Mouse (Mus musculus) limb, embryonic 15.5 days (tissue): ENCODE results near the gene Kmt5c. TPM values are rescaled to one million over a fixed set of nuclear protein-coding genes. Genes with fewer than 3 reads are reported as not detected.

Source experiments
- ATAC-seq: fragments of 200-750 bp; cut with Nextera tagmentation; 2 replicates; pipeline ENCODE4 v1.8.0; 2017; ENCODE audit warnings: low read depth, moderate TSS enrichment; ENCODE audit not compliant: insufficient number of reproducible peaks, low FRiP score, low TSS enrichment
- H3K27ac ChIP-seq: fragments of 300-500 bp; sonication (generic); 2 replicates; pipeline ENCODE4 v1.5.1; 2015; ENCODE audit warnings: moderate library complexity, mild to moderate bottlenecking, inconsistent platforms
- H3K27me3 ChIP-seq: fragments of 300-500 bp; sonication (generic); 2 replicates; pipeline ENCODE4 v1.6.1; 2015; ENCODE audit warnings: inconsistent platforms
- H3K36me3 ChIP-seq: fragments of 300-500 bp; sonication (generic); 2 replicates; pipeline ENCODE4 v1.6.1; 2015; ENCODE audit warnings: inconsistent platforms
- H3K4me1 ChIP-seq: fragments of 300-500 bp; sonication (generic); 2 replicates; pipeline ENCODE4 v1.6.1; 2015; ENCODE audit warnings: inconsistent platforms
- H3K4me2 ChIP-seq: fragments of 300-500 bp; sonication (generic); 2 replicates; pipeline ENCODE4 v1.6.1; 2015; ENCODE audit warnings: mild to moderate bottlenecking, inconsistent platforms
- H3K4me3 ChIP-seq: fragments of 300-500 bp; sonication (generic); 2 replicates; pipeline ENCODE4 v1.5.1; 2015; ENCODE audit warnings: mild to moderate bottlenecking, inconsistent platforms
- H3K9ac ChIP-seq: fragments of 300-500 bp; sonication (generic); 2 replicates; pipeline ENCODE4 v1.6.1; 2015; ENCODE audit warnings: inconsistent platforms
- H3K9me3 ChIP-seq: fragments of 300-500 bp; sonication (generic); 2 replicates; pipeline ENCODE4 v1.6.1; 2016; ENCODE audit warnings: inconsistent platforms
- WGBS: fragments of 180-500 bp; shearing (Covaris S2); methylation state at CpG from one replicate; pipeline ENCODE4 v1.1.7; 2015; 5-methylcytosine and 5-hydroxymethylcytosine counted together
- polyA plus RNA-seq: library from polyadenylated mRNA; unstranded; fragments of >200 nt; fragmentation: Nextera tagmentation; extraction: Ambion mirVana; gene quantifications from 2 replicates; pipeline ENCODE4 v1.2.1, GENCODE M21; 2015

Gene Kmt5c
- polyA plus RNA-seq, 1 experiment from 2014 or later, result 50.0 TPM

- 92% methylated on average over 3 of the region's 3 CpGs for WGBS
- Histone ChIP-seq H3K9me3 (no peaks in the 10 kb centered on the region), H3K4me3 (peak overlapping the region; percentile 76; the same call in 1 of the 2 replicates), H3K9ac (no peak overlapping the region), H3K27ac (no peak overlapping the region), H3K36me3 (peaks cover 37% of the 10 kb centered on the region), H3K4me1 (peaks cover 14% of the 10 kb centered on the region), H3K27me3 (no peaks in the 10 kb centered on the region), H3K4me2 (peak overlapping the region; percentile 60)
- ATAC-seq, result no peak
Observed at GRCm38 (mm10) chr7:4794631-4795168, 54.8 kb downstream of the Kmt5c start.

- Histone ChIP-seq H3K27ac (no peak overlapping the region), H3K9ac (no peak overlapping the region), H3K36me3 (peaks cover 37% of the 10 kb centered on the region), H3K4me1 (peaks cover 12% of the 10 kb centered on the region; the same call in 1 of the 2 replicates), H3K27me3 (no peaks in the 10 kb centered on the region), H3K9me3 (no peaks in the 10 kb centered on the region), H3K4me3 (no peak overlapping the region), H3K4me2 (no peak overlapping the region)
- WGBS, result 70% methylated on average over 7 of the region's 7 CpGs
- ATAC-seq, result no peak
Observed at GRCm38 (mm10) chr7:4795767-4796433, 56.0 kb downstream of the Kmt5c start.

Other genes with a start within 250 kb of the Kmt5c start
- gene Ppp1r12c, start 238.4 kb upstream of the Kmt5c start, polyA plus RNA-seq, result 35.9 and 46.8 TPM in 2 replicates
- gene Tnnt1, start 223.7 kb upstream of the Kmt5c start, polyA plus RNA-seq, result 229 and 541 TPM in 2 replicates
- gene Tnni3, start 215.9 kb upstream of the Kmt5c start, polyA plus RNA-seq, result 4.7 and 5.2 TPM in 2 replicates
- 1.8 and 3.0 TPM in 2 replicates for gene Dnaaf3, start 207.7 kb upstream of the Kmt5c start, polyA plus RNA-seq
- gene Syt5, start 192.6 kb upstream of the Kmt5c start, polyA plus RNA-seq, result 3.8 and 4.7 TPM in 2 replicates
- gene Ptprh, start 136.1 kb upstream of the Kmt5c start, polyA plus RNA-seq, result not detected in 2 replicates
- 0.52 and 0.99 TPM in 2 replicates for gene Tmem86b, start 108.7 kb upstream of the Kmt5c start, polyA plus RNA-seq
- gene Ppp6r1, start 81.1 kb upstream of the Kmt5c start, polyA plus RNA-seq, result 6.4 and 7.0 TPM in 2 replicates
- gene Hspbp1, start 55.0 kb upstream of the Kmt5c start, polyA plus RNA-seq, result 81.3 and 85.8 TPM in 2 replicates
- 1.00 and 1.2 TPM in 2 replicates for gene Brsk1, start 49.5 kb upstream of the Kmt5c start, polyA plus RNA-seq
- 0.22 and 0.29 TPM in 2 replicates for gene Tmem150b, start 14.9 kb upstream of the Kmt5c start, polyA plus RNA-seq
- gene Cox6b2, start 13.0 kb downstream of the Kmt5c start, polyA plus RNA-seq, result 44.4 and 51.0 TPM in 2 replicates
- gene Fam71e2, start 31.2 kb downstream of the Kmt5c start, polyA plus RNA-seq, result not detected in 2 replicates
- gene Il11, start 42.7 kb downstream of the Kmt5c start, polyA plus RNA-seq, result 0.49 and 0.63 TPM in 2 replicates
- gene Tmem190, start 42.8 kb downstream of the Kmt5c start, polyA plus RNA-seq, result 0.38 and 0.68 TPM in 2 replicates
- gene Tmem238, start 49.5 kb downstream of the Kmt5c start, polyA plus RNA-seq, result 14.1 and 15.7 TPM in 2 replicates
- 298 and 362 TPM in 2 replicates for gene Rpl28, start 52.8 kb downstream of the Kmt5c start, polyA plus RNA-seq
- gene Ube2s, start 72.5 kb downstream of the Kmt5c start, polyA plus RNA-seq, result 270 and 282 TPM in 2 replicates
- 0.32 and 0.46 TPM in 2 replicates for gene Shisa7, start 104.6 kb downstream of the Kmt5c start, polyA plus RNA-seq
- 12.7 and 12.9 TPM in 2 replicates for gene Isoc2b, start 130.1 kb downstream of the Kmt5c start, polyA plus RNA-seq
- 0.86 and 1.0 TPM in 2 replicates for gene Isoc2a, start 137.0 kb downstream of the Kmt5c start, polyA plus RNA-seq
- gene Gm36210, start 166.4 kb downstream of the Kmt5c start, polyA plus RNA-seq, result 0.17 TPM in 1 of 2 replicates, not detected in the other
- gene Zfp628, start 175.1 kb downstream of the Kmt5c start, polyA plus RNA-seq, result 3.4 TPM in 2 replicates
- gene Nat14, start 181.9 kb downstream of the Kmt5c start, polyA plus RNA-seq, result 2.5 and 3.7 TPM in 2 replicates
- gene Ssc5d, start 185.7 kb downstream of the Kmt5c start, polyA plus RNA-seq, result 15.6 and 21.9 TPM in 2 replicates
- 0.73 and 0.74 TPM in 2 replicates for gene Sbk2, start 224.3 kb downstream of the Kmt5c start, polyA plus RNA-seq
- gene Sbk3, start 231.1 kb downstream of the Kmt5c start, polyA plus RNA-seq, result not detected in 2 replicates